Mouse (Mus musculus): ENCODE results near the gene Kctd17. TPM values are rescaled to one million over a fixed set of nuclear protein-coding genes. Genes with fewer than 3 reads are reported as not detected.

The Kctd17 gene
- polyA plus RNA-seq, 1 experiment from 2014 or later = 156 TPM

GRCm38 (mm10) chr15:78422046-78422956, 6.1 kb upstream of the Kctd17 start:
- no peak overlapping the region for H3K9ac ChIP-seq
- H3K4me2 ChIP-seq = peak overlapping the region; percentile 34
- no peaks in the 10 kb centered on the region for H3K9me3 ChIP-seq
- peaks cover 3% of the 10 kb centered on the region; the same call in 1 of the 2 replicates for H3K4me1 ChIP-seq (replicated peaks)
- no peak overlapping the region for H3K27ac ChIP-seq (replicated peaks)
- ATAC-seq (ENCODE audit: low FRiP score, low read depth) = peak; percentile 77; the same call in 1 of the 2 replicates
- WGBS = 15% methylated on average over 16 of the region's 16 CpGs
- H3K36me3 ChIP-seq = no peaks in the 10 kb centered on the region
- no peak overlapping the region for H3K4me3 ChIP-seq
- 0 out of 2 replicates have a peak, but pooled peaks cover 2% of the 10 kb centered on the region for H3K27me3 ChIP-seq

GRCm38 (mm10) chr15:78424507-78424906, 3.9 kb upstream of the Kctd17 start:
- peaks cover 15% of the 10 kb centered on the region for H3K4me1 ChIP-seq (replicated peaks)
- H3K27ac ChIP-seq (replicated peaks) = no peak overlapping the region
- H3K9ac ChIP-seq = no peak overlapping the region
- no peak for ATAC-seq (ENCODE audit: low FRiP score, low read depth)
- H3K4me3 ChIP-seq = no peak overlapping the region
- 0 out of 2 replicates have a peak, but pooled peaks cover 2% of the 10 kb centered on the region for H3K27me3 ChIP-seq
- H3K4me2 ChIP-seq = no peak overlapping the region
- 23% methylated on average over 11 of the region's 11 CpGs for WGBS
- no peaks in the 10 kb centered on the region for H3K9me3 ChIP-seq
- no peaks in the 10 kb centered on the region for H3K36me3 ChIP-seq

- Histone ChIP-seq H3K36me3 (no peaks in the 10 kb centered on the region), H3K27me3 (0 out of 2 replicates have a peak, but pooled peaks cover 2% of the 10 kb centered on the region), H3K27ac (replicated peaks) (no peak overlapping the region), H3K9ac (no peak overlapping the region), H3K4me1 (replicated peaks) (peaks cover 22% of the 10 kb centered on the region), H3K4me3 (no peak overlapping the region), H3K4me2 (no peak overlapping the region), H3K9me3 (no peaks in the 10 kb centered on the region)
- ATAC-seq (ENCODE audit: low FRiP score, low read depth) = no peak
- 67% methylated on average over 4 of the region's 4 CpGs for WGBS
Observed at GRCm38 (mm10) chr15:78425230-78425629, 3.1 kb upstream of the Kctd17 start.

- Histone ChIP-seq H3K9me3 (no peaks in the 10 kb centered on the region), H3K4me3 (peak overlapping the region; percentile 69), H3K4me1 (replicated peaks) (peaks cover 33% of the 10 kb centered on the region), H3K27ac (replicated peaks) (peak overlapping the region; percentile 76), H3K36me3 (peaks cover 15% of the 10 kb centered on the region; the same call in 1 of the 2 replicates), H3K9ac (peak overlapping the region; percentile 79), H3K4me2 (peak overlapping the region; percentile 71), H3K27me3 (no peaks in the 10 kb centered on the region)
- ATAC-seq (ENCODE audit: low FRiP score, low read depth) = no peak
- WGBS = 0% methylated on average over 3 of the region's 3 CpGs
Observed at GRCm38 (mm10) chr15:78429139-78429459, 735 bp downstream of the Kctd17 start.

GRCm38 (mm10) chr15:78429871-78430622, 1.7 kb downstream of the Kctd17 start:
- Histone ChIP-seq H3K9me3 (no peaks in the 10 kb centered on the region), H3K27ac (replicated peaks) (peak overlapping the region; percentile 76), H3K4me2 (peak overlapping the region; percentile 71), H3K27me3 (no peaks in the 10 kb centered on the region), H3K4me3 (peak overlapping the region; percentile 69), H3K36me3 (peaks cover 17% of the 10 kb centered on the region; the same call in 1 of the 2 replicates), H3K9ac (peak overlapping the region; percentile 79; the same call in 1 of the 2 replicates), H3K4me1 (replicated peaks) (peaks cover 35% of the 10 kb centered on the region)
- WGBS = 81% methylated on average over 13 of the region's 13 CpGs
- no peak for ATAC-seq (ENCODE audit: low FRiP score, low read depth)

- Histone ChIP-seq H3K9ac (no peak overlapping the region), H3K4me1 (replicated peaks) (peaks cover 35% of the 10 kb centered on the region), H3K36me3 (peaks cover 17% of the 10 kb centered on the region; the same call in 1 of the 2 replicates), H3K27ac (replicated peaks) (no peak overlapping the region), H3K27me3 (no peaks in the 10 kb centered on the region), H3K4me3 (no peak overlapping the region), H3K4me2 (no peak overlapping the region), H3K9me3 (no peaks in the 10 kb centered on the region)
- no peak for ATAC-seq (ENCODE audit: low FRiP score, low read depth)
- WGBS = 86% methylated on average over 10 of the region's 10 CpGs
Observed at GRCm38 (mm10) chr15:78430874-78431273, 2.5 kb downstream of the Kctd17 start.

GRCm38 (mm10) chr15:78431541-78432121, 3.3 kb downstream of the Kctd17 start:
- Histone ChIP-seq H3K9me3 (no peaks in the 10 kb centered on the region), H3K36me3 (peaks cover 17% of the 10 kb centered on the region; the same call in 1 of the 2 replicates), H3K9ac (no peak overlapping the region), H3K4me1 (replicated peaks) (peaks cover 41% of the 10 kb centered on the region), H3K4me2 (no peak overlapping the region), H3K27ac (replicated peaks) (no peak overlapping the region), H3K27me3 (no peaks in the 10 kb centered on the region), H3K4me3 (no peak overlapping the region)
- no peak for ATAC-seq (ENCODE audit: low FRiP score, low read depth)
- WGBS = 84% methylated on average over 7 of the region's 7 CpGs

GRCm38 (mm10) chr15:78434896-78435520, 6.6 kb downstream of the Kctd17 start:
- WGBS = 28% methylated on average over 6 of the region's 6 CpGs
- Histone ChIP-seq H3K9ac (no peak overlapping the region), H3K4me1 (replicated peaks) (peaks cover 45% of the 10 kb centered on the region), H3K4me3 (no peak overlapping the region), H3K27me3 (no peaks in the 10 kb centered on the region), H3K4me2 (no peak overlapping the region), H3K27ac (replicated peaks) (no peak overlapping the region), H3K36me3 (peaks cover 17% of the 10 kb centered on the region; the same call in 1 of the 2 replicates), H3K9me3 (no peaks in the 10 kb centered on the region)
- ATAC-seq (ENCODE audit: low FRiP score, low read depth) = no peak

GRCm38 (mm10) chr15:78435681-78436080, 7.3 kb downstream of the Kctd17 start:
- Histone ChIP-seq H3K27me3 (no peaks in the 10 kb centered on the region), H3K4me3 (no peak overlapping the region), H3K36me3 (peaks cover 17% of the 10 kb centered on the region; the same call in 1 of the 2 replicates), H3K27ac (replicated peaks) (no peak overlapping the region), H3K4me2 (no peak overlapping the region), H3K9me3 (no peaks in the 10 kb centered on the region), H3K9ac (no peak overlapping the region), H3K4me1 (replicated peaks) (peaks cover 39% of the 10 kb centered on the region)
- no peak for ATAC-seq (ENCODE audit: low FRiP score, low read depth)
- 83% methylated on average over 11 of the region's 11 CpGs for WGBS

- H3K36me3 ChIP-seq = peaks cover 17% of the 10 kb centered on the region; the same call in 1 of the 2 replicates
- peaks cover 32% of the 10 kb centered on the region for H3K4me1 ChIP-seq (replicated peaks)
- WGBS = 11% methylated on average over 32 of the region's 32 CpGs
- H3K27me3 ChIP-seq = no peaks in the 10 kb centered on the region
- H3K4me3 ChIP-seq = peak overlapping the region; percentile 9; the same call in 1 of the 2 replicates
- peak overlapping the region; percentile 48 for H3K4me2 ChIP-seq
- H3K9me3 ChIP-seq = no peaks in the 10 kb centered on the region
- peak overlapping the region; percentile 14; the same call in 1 of the 2 replicates for H3K9ac ChIP-seq
- peak; percentile 43; the same call in 1 of the 2 replicates for ATAC-seq (ENCODE audit: low FRiP score, low read depth)
- H3K27ac ChIP-seq (replicated peaks) = peak overlapping the region; percentile 63
Observed at GRCm38 (mm10) chr15:78436380-78437192, 8.2 kb downstream of the Kctd17 start.

Measured in hindbrain, embryonic 15.5 days (tissue).